Mouse (Mus musculus): ENCODE measurements at regions not wholly inside any gene's neighbourhood (a gene's known extent, or its start where the extent isn't known, plus 50 kb on each side); places are given as distances from the start of the nearest gene placed in this dataset.

- Histone ChIP-seq H3K4me1 (ENCODE audit: control insufficient read depth, insufficient read depth, insufficient read length, low read length) (no peaks in the 10 kb centered on the region), H3K27ac (replicated peaks; ENCODE audit: low read depth, low read length) (no peak overlapping the region), H3K4me3 (ENCODE audit: insufficient read depth, low read depth, low read length) (no peak overlapping the region)
Observed at GRCm38 (mm10) chr6:50713297-50713696, 59.1 kb upstream of the Npvf start.

- Histone ChIP-seq H3K4me1 (ENCODE audit: control insufficient read depth, insufficient read depth, insufficient read length, low read length) (no peaks in the 10 kb centered on the region), H3K4me3 (ENCODE audit: insufficient read depth, low read depth, low read length) (no peak overlapping the region), H3K27ac (replicated peaks; ENCODE audit: low read depth, low read length) (no peak overlapping the region)
Observed at GRCm38 (mm10) chr6:50718631-50719030, 64.4 kb upstream of the Npvf start.

GRCm38 (mm10) chr6:50720346-50720745 is 66.1 kb upstream of the Npvf start:
- Histone ChIP-seq H3K4me3 (ENCODE audit: insufficient read depth, low read depth, low read length) (no peak overlapping the region), H3K27ac (replicated peaks; ENCODE audit: low read depth, low read length) (no peak overlapping the region), H3K4me1 (ENCODE audit: control insufficient read depth, insufficient read depth, insufficient read length, low read length) (no peaks in the 10 kb centered on the region)

GRCm38 (mm10) chr6:50725640-50726039 is 71.4 kb upstream of the Npvf start:
- Histone ChIP-seq H3K4me3 (ENCODE audit: insufficient read depth, low read depth, low read length) (no peak overlapping the region), H3K4me1 (ENCODE audit: control insufficient read depth, insufficient read depth, insufficient read length, low read length) (no peaks in the 10 kb centered on the region), H3K27ac (replicated peaks; ENCODE audit: low read depth, low read length) (no peak overlapping the region)

GRCm38 (mm10) chr6:50726166-50726591 is 71.9 kb upstream of the Npvf start:
- Histone ChIP-seq H3K4me3 (ENCODE audit: insufficient read depth, low read depth, low read length) (no peak overlapping the region), H3K27ac (replicated peaks; ENCODE audit: low read depth, low read length) (peak overlapping the region; percentile 9; the same call in 1 of the 2 replicates), H3K4me1 (ENCODE audit: control insufficient read depth, insufficient read depth, insufficient read length, low read length) (no peaks in the 10 kb centered on the region)

- Histone ChIP-seq H3K4me1 (ENCODE audit: control insufficient read depth, insufficient read depth, insufficient read length, low read length) (no peaks in the 10 kb centered on the region), H3K27ac (replicated peaks; ENCODE audit: low read depth, low read length) (no peak overlapping the region), H3K4me3 (ENCODE audit: insufficient read depth, low read depth, low read length) (no peak overlapping the region)
Observed at GRCm38 (mm10) chr6:50730744-50731718, 76.8 kb upstream of the Npvf start.

- H3K27ac ChIP-seq (replicated peaks; ENCODE audit: low read depth, low read length): no peak overlapping the region
- no peak overlapping the region for H3K4me3 ChIP-seq (ENCODE audit: insufficient read depth, low read depth, low read length)
- H3K4me1 ChIP-seq (ENCODE audit: control insufficient read depth, insufficient read depth, insufficient read length, low read length): no peaks in the 10 kb centered on the region
Observed at GRCm38 (mm10) chr6:50734701-50735100, 80.5 kb upstream of the Npvf start.

- H3K27ac ChIP-seq (replicated peaks; ENCODE audit: low read depth, low read length): no peak overlapping the region
- no peak overlapping the region for H3K4me3 ChIP-seq (ENCODE audit: insufficient read depth, low read depth, low read length)
- no peaks in the 10 kb centered on the region for H3K4me1 ChIP-seq (ENCODE audit: control insufficient read depth, insufficient read depth, insufficient read length, low read length)
Observed at GRCm38 (mm10) chr6:50735825-50736224, 81.6 kb upstream of the Npvf start.

- H3K27ac ChIP-seq (replicated peaks; ENCODE audit: low read depth, low read length): no peak overlapping the region
- H3K4me3 ChIP-seq (ENCODE audit: insufficient read depth, low read depth, low read length): no peak overlapping the region
Observed at GRCm38 (mm10) chr6:50742009-50742408, 87.8 kb upstream of the Npvf start.

GRCm38 (mm10) chr6:50744462-50745166 is 90.4 kb upstream of the Npvf start:
- Histone ChIP-seq H3K27ac (replicated peaks; ENCODE audit: low read depth, low read length) (no peak overlapping the region), H3K4me3 (ENCODE audit: insufficient read depth, low read depth, low read length) (no peak overlapping the region), H3K4me1 (ENCODE audit: control insufficient read depth, insufficient read depth, insufficient read length, low read length) (no peaks in the 10 kb centered on the region)

More at GRCm38 (mm10) chr6:50742009-50742408, 87.8 kb upstream of the Npvf start:
- H3K4me1 ChIP-seq (ENCODE audit: control insufficient read depth, insufficient read depth, insufficient read length, low read length): no peaks in the 10 kb centered on the region

GRCm38 (mm10) chr6:50753151-50753550 is 98.9 kb upstream of the Npvf start:
- no peak overlapping the region for H3K27ac ChIP-seq (replicated peaks; ENCODE audit: low read depth, low read length)
- H3K4me1 ChIP-seq (ENCODE audit: control insufficient read depth, insufficient read depth, insufficient read length, low read length): no peaks in the 10 kb centered on the region
- no peak overlapping the region for H3K4me3 ChIP-seq (ENCODE audit: insufficient read depth, low read depth, low read length)

- H3K4me1 ChIP-seq (ENCODE audit: control insufficient read depth, insufficient read depth, insufficient read length, low read length): no peaks in the 10 kb centered on the region
- H3K27ac ChIP-seq (replicated peaks; ENCODE audit: low read depth, low read length): no peak overlapping the region
- H3K4me3 ChIP-seq (ENCODE audit: insufficient read depth, low read depth, low read length): no peak overlapping the region
Observed at GRCm38 (mm10) chr6:50754786-50755185, 100.5 kb upstream of the Npvf start.

GRCm38 (mm10) chr6:50760367-50760766 is 106.1 kb upstream of the Npvf start:
- Histone ChIP-seq H3K4me3 (ENCODE audit: insufficient read depth, low read depth, low read length) (no peak overlapping the region), H3K27ac (replicated peaks; ENCODE audit: low read depth, low read length) (no peak overlapping the region), H3K4me1 (ENCODE audit: control insufficient read depth, insufficient read depth, insufficient read length, low read length) (no peaks in the 10 kb centered on the region)

GRCm38 (mm10) chr6:50763121-50763520 is 108.9 kb upstream of the Npvf start:
- no peak overlapping the region for H3K4me3 ChIP-seq (ENCODE audit: insufficient read depth, low read depth, low read length)

GRCm38 (mm10) chr6:50766442-50766915 is 112.2 kb upstream of the Npvf start:
- Histone ChIP-seq H3K4me3 (ENCODE audit: insufficient read depth, low read depth, low read length) (no peak overlapping the region), H3K4me1 (ENCODE audit: control insufficient read depth, insufficient read depth, insufficient read length, low read length) (no peaks in the 10 kb centered on the region), H3K27ac (replicated peaks; ENCODE audit: low read depth, low read length) (no peak overlapping the region)

More at GRCm38 (mm10) chr6:50763121-50763520, 108.9 kb upstream of the Npvf start:
- Histone ChIP-seq H3K4me1 (ENCODE audit: control insufficient read depth, insufficient read depth, insufficient read length, low read length) (no peaks in the 10 kb centered on the region), H3K27ac (replicated peaks; ENCODE audit: low read depth, low read length) (no peak overlapping the region)

Data from brown adipose tissue, adult 24 weeks (tissue).